ENCODE assay signal across 7 mouse cellular contexts in genomic region chr7:63345671-63346392, GRCm38 (mm10).
A peak's percentile ranks its signal among the peaks of the same experiment; 100 is the strongest.
DNase-seq lines count a peak whose midpoint lies in the region; ATAC-seq and TF ChIP-seq lines count a peak whose summit lies in the region.

No protein-coding gene starts in this region.

- H3K79me2 ChIP-seq in CH12.LX (replicated peaks; ENCODE audit: control insufficient read depth, extremely low read depth, insufficient read depth, poor library complexity, severe bottlenecking), result no peaks in the 10 kb centered on the region

- no peak overlapping the region for H3K27ac ChIP-seq in CH12.LX (ENCODE audit: insufficient read depth, low read depth)
- no peak overlapping the region for H3K27ac ChIP-seq in midbrain, postnatal 0 days (ENCODE audit: low read depth, low read length)

- H3K9ac ChIP-seq in CH12.LX (ENCODE audit: insufficient read depth, low read depth), result no peak overlapping the region
- no peak overlapping the region for H3K9ac ChIP-seq in midbrain, postnatal 0 days (replicated peaks; ENCODE audit: low read length, poor library complexity, severe bottlenecking)

- TF ChIP-seq CTCF in CH12.LX (conservative IDR thresholded peaks at IDR 0.05 in 1 of 2, IDR thresholded peaks at IDR 0.05 in 1 of 2; ENCODE audit: low read depth in 2 of 2, low read length in 2 of 2), result peak; percentile 24 to 42; a peak in 3 of 4 replicates
- peak; percentile 73 for TF ChIP-seq CTCF in midbrain, postnatal 0 days (IDR thresholded peaks at IDR 0.05)

- 29% methylated on average over 11 of the region's 11 CpGs for WGBS in midbrain, postnatal 0 days

- H3K9me3 ChIP-seq in CH12.LX (replicated peaks; ENCODE audit: low read length), result no peaks in the 10 kb centered on the region
- no peaks in the 10 kb centered on the region for H3K9me3 ChIP-seq in midbrain, postnatal 0 days (ENCODE audit: low read length)

- peaks cover 14% of the 10 kb centered on the region for H3K27me3 ChIP-seq in CH12.LX (replicated peaks)
- no peaks in the 10 kb centered on the region for H3K27me3 ChIP-seq in midbrain, postnatal 0 days (ENCODE audit: insufficient read depth, low read length)

- TF ChIP-seq EP300 in CH12.LX (IDR thresholded peaks at IDR 0.05; ENCODE audit: low read length), result no peak

- ATAC-seq in midbrain, postnatal 0 days (ENCODE audit: low FRiP score), result no peak
- ATAC-seq in megakaryocyte-erythroid progenitor cell, adult 5-6 weeks (replicated peaks; ENCODE audit: low FRiP score, low TSS enrichment, poor library complexity, severe bottlenecking), result no peak

- H3K4me1 ChIP-seq in CH12.LX (ENCODE audit: control insufficient read depth in 1 of 2, insufficient read depth in 2 of 2), result no peaks in the 10 kb centered on the region
- H3K4me1 ChIP-seq in midbrain, postnatal 0 days (ENCODE audit: insufficient read depth, low read length), result no peaks in the 10 kb centered on the region; the same call in 1 of the 2 replicates

- dilution Hi-C loops in CH12.LX (cut with MboI; ENCODE audit: extremely low pct_ligation_motif_present, extremely low pct_unique_long_range_greater_than_20kb, low sequenced_read_pairs), result no loop called here

- no peak overlapping the region for H3K4me3 ChIP-seq in CH12.LX (replicated peaks in 1 of 3; ENCODE audit: low read depth in 2 of 3, low read length in 2 of 3, poor library complexity in 1 of 3)
- H3K4me3 ChIP-seq in midbrain, postnatal 0 days (ENCODE audit: low read depth, low read length), result no peak overlapping the region

- peak; percentile 44 for DNase-seq in 416B (ENCODE audit: low read depth)
- DNase-seq in CH12.LX (ENCODE audit: extremely low read depth), result peak; percentile 30
- DNase-seq in cerebellum, postnatal 10 days, result peak; percentile 81 to 86
- DNase-seq in frontal cortex, postnatal 36 days (ENCODE audit: low spot score in 2 of 2), result peak; percentile 86 to 94
- peak; percentile 78 for DNase-seq in left cerebral cortex, adult 11 months (ENCODE audit: low spot score)
- peak; percentile 63 for DNase-seq in midbrain, postnatal 0 days (ENCODE audit: low spot score)

- no peak; the same call in none of the 2 replicates for TF ChIP-seq RAD21 in CH12.LX (IDR thresholded peaks at IDR 0.05; ENCODE audit: low read depth, low read length)

- TF ChIP-seq POLR2A in CH12.LX (IDR thresholded peaks at IDR 0.05; ENCODE audit: low read depth, low read length), result no peak

- H3K4me2 ChIP-seq in CH12.LX (ENCODE audit: insufficient read depth, low read depth, poor library complexity, severe bottlenecking), result no peak overlapping the region
- no peak overlapping the region for H3K4me2 ChIP-seq in midbrain, postnatal 0 days (ENCODE audit: low read depth, low read length, poor library complexity, severe bottlenecking)

- in situ Hi-C loops in CH12.LX (cut with MboI; ENCODE audit: low pct_ligation_motif_present, low pct_unique_long_range_greater_than_20kb, low sequenced_read_pairs), result no loop called here

- H3K36me3 ChIP-seq in CH12.LX (replicated peaks in 1 of 2; ENCODE audit: control insufficient read depth in 1 of 2, insufficient read depth in 1 of 2, low read length in 1 of 2), result no peaks in the 10 kb centered on the region
- H3K36me3 ChIP-seq in midbrain, postnatal 0 days (ENCODE audit: insufficient read depth, low read length), result no peaks in the 10 kb centered on the region

TF ChIP-seq in CH12.LX, 34 proteins besides CTCF, POLR2A, EP300 and RAD21:
- peak; percentile 21 for TF ChIP-seq SMC3 (IDR thresholded peaks at IDR 0.05; ENCODE audit: low read depth, low read length)
- TF ChIP-seq TBP (conservative IDR thresholded peaks at IDR 0.05; ENCODE audit: low read depth, low read length), result no peak

Comparison
In these comparisons a context has a peak if more than half of its experiments do, and no peak if none do; other contexts are left out.
1. DNase-seq: peak in every context shown above with its lines; median percentile 90 in frontal cortex, postnatal 36 days; 84 in cerebellum, postnatal 10 days; 78 in left cerebral cortex, adult 11 months; 63 in midbrain, postnatal 0 days; 44 in 416B; 30 in CH12.LX.